Mouse (Mus musculus) forebrain, embryonic 11.5 days (tissue): Measurements from ENCODE around the gene Ccl12. TPM values are rescaled to one million over a fixed set of nuclear protein-coding genes. Genes with fewer than 3 reads are reported as not detected.

Source experiments
- ATAC-seq: fragments of 200-750 bp; cut with Nextera tagmentation; replicated peaks from 2 replicates; pipeline ENCODE4 v1.8.0; 2017; ENCODE audit warnings: moderate TSS enrichment; ENCODE audit not compliant: low FRiP score
- DNase-seq: peaks from one replicate; pipeline ENCODE4 v3.0.0-alpha.2; 2017; ENCODE audit warnings: low spot score
- H3K27ac ChIP-seq: fragments of 300-500 bp; sonication (generic); 2 replicates; pipeline ENCODE4 v1.5.1; 2014; ENCODE audit warnings: low read depth, low read length
- H3K27me3 ChIP-seq: fragments of 300-500 bp; sonication (generic); 2 replicates; pipeline ENCODE4 v1.6.1; 2014; ENCODE audit warnings: mild to moderate bottlenecking, low read length, mixed read lengths; ENCODE audit not compliant: control insufficient read depth, insufficient read depth
- H3K36me3 ChIP-seq: fragments of 300-500 bp; sonication (generic); 2 replicates; pipeline ENCODE4 v1.6.1; 2014; ENCODE audit warnings: mild to moderate bottlenecking, low read length, moderate library complexity, mixed read lengths; ENCODE audit not compliant: control insufficient read depth, insufficient read depth
- H3K4me1 ChIP-seq: fragments of 300-500 bp; sonication (generic); replicated peaks from 2 replicates; pipeline ENCODE4 v1.6.1; 2014; ENCODE audit warnings: low read length, mixed read lengths; ENCODE audit not compliant: control insufficient read depth, insufficient read depth
- H3K4me2 ChIP-seq: fragments of 300-500 bp; sonication (generic); 2 replicates; pipeline ENCODE4 v1.6.1; 2014; ENCODE audit warnings: low read depth, mild to moderate bottlenecking, low read length, moderate library complexity, mixed read lengths; ENCODE audit not compliant: severe bottlenecking
- H3K4me3 ChIP-seq: fragments of 300-500 bp; sonication (generic); 2 replicates; pipeline ENCODE4 v1.5.1; 2014; ENCODE audit warnings: low read depth, low read length
- H3K9ac ChIP-seq: fragments of 300-500 bp; sonication (generic); 2 replicates; pipeline ENCODE4 v1.6.1; 2014; ENCODE audit warnings: low read length
- H3K9me3 ChIP-seq: fragments of 300-500 bp; sonication (generic); 2 replicates; pipeline ENCODE4 v1.6.1; 2016; ENCODE audit warnings: low read length, mixed read lengths; ENCODE audit not compliant: control insufficient read depth
- WGBS: fragments of 180-500 bp; shearing (Covaris S2); extraction: QIAGEN DNeasy Blood & Tissue Kit; methylation state at CpG from one replicate; pipeline ENCODE4 v1.1.7; 2014; 5-methylcytosine and 5-hydroxymethylcytosine counted together
- polyA plus RNA-seq: library from polyadenylated mRNA; unstranded; fragments of >200 nt; fragmentation: Nextera tagmentation; extraction: Ambion mirVana; gene quantifications from 2 replicates; pipeline ENCODE4 v1.2.1, GENCODE M21; 2014

Gene Ccl12
- polyA plus RNA-seq, 1 experiment from 2014 or later: 0.91 TPM

- Histone ChIP-seq H3K4me3 (no peak overlapping the region), H3K9me3 (no peaks in the 10 kb centered on the region), H3K4me1 (no peaks in the 10 kb centered on the region), H3K36me3 (no peaks in the 10 kb centered on the region), H3K4me2 (no peak overlapping the region), H3K27ac (no peak overlapping the region), H3K27me3 (no peaks in the 10 kb centered on the region), H3K9ac (no peak overlapping the region)
- WGBS: 88% methylated on average over 3 of the region's 3 CpGs
- ATAC-seq (no peak), DNase-seq (no peak)
Observed at GRCm38 (mm10) chr11:82073686-82074085, 28.0 kb upstream of the Ccl12 start.

- DNase-seq: no peak
- Histone ChIP-seq H3K9ac (no peak overlapping the region), H3K4me3 (no peak overlapping the region), H3K4me1 (no peaks in the 10 kb centered on the region), H3K4me2 (no peak overlapping the region), H3K9me3 (no peaks in the 10 kb centered on the region), H3K27me3 (no peaks in the 10 kb centered on the region), H3K36me3 (no peaks in the 10 kb centered on the region), H3K27ac (no peak overlapping the region)
- 75% methylated on average over 3 of the region's 3 CpGs for WGBS
- ATAC-seq: no peak
Observed at GRCm38 (mm10) chr11:82077031-82077430, 24.6 kb upstream of the Ccl12 start.

GRCm38 (mm10) chr11:82078136-82078730 lies 23.4 kb upstream of the Ccl12 start:
- H3K36me3 ChIP-seq: no peaks in the 10 kb centered on the region
- H3K27me3 ChIP-seq: no peaks in the 10 kb centered on the region
- no peak overlapping the region for H3K4me3 ChIP-seq
- no peak overlapping the region for H3K4me2 ChIP-seq
- DNase-seq (no peak), ATAC-seq (no peak)
- H3K27ac ChIP-seq: no peak overlapping the region
- H3K4me1 ChIP-seq: no peaks in the 10 kb centered on the region
- H3K9me3 ChIP-seq: no peaks in the 10 kb centered on the region
- no peak overlapping the region for H3K9ac ChIP-seq

DNA sequence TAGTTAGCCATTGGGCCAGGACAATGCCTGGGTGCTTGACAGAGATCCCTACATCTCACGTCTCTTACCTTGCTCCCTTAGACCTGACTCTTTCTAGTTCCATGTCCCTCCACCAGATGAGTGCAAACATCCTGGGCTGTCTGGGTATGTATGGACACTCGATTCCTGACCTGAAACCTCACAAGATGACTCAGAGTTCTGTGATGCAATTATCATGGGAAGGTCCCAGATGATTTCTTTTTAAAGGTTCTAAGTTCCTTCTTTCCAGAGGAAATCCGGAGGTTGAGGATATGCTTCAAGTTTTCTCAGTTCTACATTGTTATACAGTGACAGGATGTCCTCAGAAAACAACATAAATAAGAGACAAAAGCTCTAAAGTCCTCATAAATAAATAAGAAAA lies 20.8 kb upstream of the Ccl12 start:
- 76% methylated on average over 3 of the region's 3 CpGs for WGBS
- Histone ChIP-seq H3K27ac (no peak overlapping the region), H3K4me1 (no peaks in the 10 kb centered on the region), H3K9ac (no peak overlapping the region), H3K4me3 (no peak overlapping the region), H3K36me3 (no peaks in the 10 kb centered on the region), H3K27me3 (no peaks in the 10 kb centered on the region), H3K4me2 (no peak overlapping the region), H3K9me3 (no peaks in the 10 kb centered on the region)
- ATAC-seq (no peak), DNase-seq (no peak)

DNA sequence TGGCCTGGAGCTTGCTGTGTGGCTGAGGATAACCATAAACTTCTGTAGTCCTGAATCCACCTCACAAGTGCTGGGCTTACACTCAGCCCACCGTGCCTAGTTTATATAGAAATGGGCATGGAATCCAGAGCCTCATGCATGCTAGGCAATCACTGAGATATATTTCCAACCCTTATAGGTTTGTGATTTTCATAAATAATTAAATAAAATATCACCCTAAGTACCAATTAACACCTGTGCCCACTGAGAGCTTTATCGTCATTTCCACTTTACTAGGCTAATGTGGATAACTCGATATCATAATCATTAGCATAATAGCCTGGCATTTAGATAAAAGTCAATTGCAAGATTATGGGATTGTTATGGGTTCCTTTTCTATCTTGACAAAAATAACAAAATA lies 17.3 kb upstream of the Ccl12 start:
- no peaks in the 10 kb centered on the region for H3K36me3 ChIP-seq
- H3K9ac ChIP-seq: no peak overlapping the region
- H3K9me3 ChIP-seq: no peaks in the 10 kb centered on the region
- no peak overlapping the region for H3K4me2 ChIP-seq
- no peaks in the 10 kb centered on the region for H3K4me1 ChIP-seq
- WGBS: 85% methylated on average over 3 of the region's 3 CpGs
- no peaks in the 10 kb centered on the region for H3K27me3 ChIP-seq
- H3K4me3 ChIP-seq: no peak overlapping the region
- no peak overlapping the region for H3K27ac ChIP-seq
- ATAC-seq (no peak), DNase-seq (no peak)

DNA sequence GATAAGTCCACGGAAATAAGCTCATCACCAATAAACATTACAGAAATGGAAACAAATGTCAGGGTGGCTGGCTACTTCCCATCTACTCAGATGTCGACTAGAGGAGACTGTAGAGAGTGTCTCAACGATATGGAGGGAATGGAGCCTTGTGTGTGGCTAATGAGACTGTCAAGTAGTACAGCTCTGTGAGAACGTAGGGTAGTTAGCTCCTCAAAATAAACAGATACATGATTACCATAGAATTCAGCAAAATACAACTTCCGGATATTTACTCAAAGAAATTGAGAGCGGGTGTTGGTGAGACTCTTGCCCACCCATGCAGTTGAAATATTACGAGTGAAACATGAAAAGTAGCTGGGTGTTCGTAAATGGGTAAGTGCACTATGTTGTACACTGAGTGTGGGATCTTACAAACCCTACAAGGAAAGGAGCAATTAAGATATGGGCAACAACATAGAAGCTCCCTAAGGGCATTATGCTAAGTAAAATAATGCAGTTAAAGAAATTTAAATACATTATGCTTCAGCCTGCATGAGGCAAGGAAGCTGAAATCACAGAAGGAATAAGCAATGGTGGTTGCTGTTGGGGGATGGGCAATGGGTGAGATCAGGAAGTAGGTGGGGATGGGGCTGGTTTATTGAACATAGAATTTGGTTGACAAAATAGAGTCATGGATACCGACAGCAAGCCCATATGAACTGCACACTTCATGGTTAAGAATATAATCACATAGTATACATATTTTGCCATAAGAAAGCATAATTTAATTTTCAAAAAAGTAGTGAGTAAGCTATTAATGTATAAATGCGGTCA lies 1.9 kb upstream of the Ccl12 start:
- no peaks in the 10 kb centered on the region for H3K9me3 ChIP-seq
- no peaks in the 10 kb centered on the region for H3K27me3 ChIP-seq
- H3K4me3 ChIP-seq: no peak overlapping the region
- DNase-seq: no peak
- 87% methylated on average over 10 of the region's 10 CpGs for WGBS
- H3K36me3 ChIP-seq: no peaks in the 10 kb centered on the region
- no peak overlapping the region for H3K9ac ChIP-seq
- no peak overlapping the region for H3K4me2 ChIP-seq
- H3K27ac ChIP-seq: no peak overlapping the region
- no peaks in the 10 kb centered on the region for H3K4me1 ChIP-seq
- no peak for ATAC-seq

GRCm38 (mm10) chr11:82101087-82101486 lies 558 bp upstream of the Ccl12 start:
- ATAC-seq (no peak), DNase-seq (no peak)
- no peaks in the 10 kb centered on the region for H3K9me3 ChIP-seq
- no peak overlapping the region for H3K4me3 ChIP-seq
- H3K27ac ChIP-seq: no peak overlapping the region
- no peaks in the 10 kb centered on the region for H3K27me3 ChIP-seq
- no peaks in the 10 kb centered on the region for H3K36me3 ChIP-seq
- no peak overlapping the region for H3K4me2 ChIP-seq
- WGBS: 83% methylated on average over 4 of the region's 4 CpGs
- no peaks in the 10 kb centered on the region for H3K4me1 ChIP-seq
- H3K9ac ChIP-seq: no peak overlapping the region

DNA sequence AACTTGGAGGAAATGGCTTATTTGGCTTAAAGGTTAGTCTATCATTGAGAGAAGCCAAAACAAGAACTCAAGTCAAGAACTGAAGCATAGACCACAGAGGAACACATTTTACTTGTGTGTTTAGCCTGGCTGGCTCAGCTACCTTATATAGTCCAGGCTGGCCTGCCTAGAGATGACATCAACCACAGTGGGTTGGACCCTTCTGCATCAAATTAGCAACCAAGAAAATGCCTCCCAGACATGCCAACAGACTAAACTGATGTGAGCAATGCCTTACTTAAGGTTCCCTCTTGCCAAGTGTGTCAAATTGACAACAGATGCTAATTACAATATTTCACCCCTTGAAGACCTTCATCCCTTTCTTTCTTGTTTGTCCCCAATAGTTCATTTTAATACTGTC lies 8.0 kb downstream of the Ccl12 start:
- no peak overlapping the region for H3K4me2 ChIP-seq
- no peaks in the 10 kb centered on the region for H3K27me3 ChIP-seq
- H3K9me3 ChIP-seq: no peaks in the 10 kb centered on the region
- H3K9ac ChIP-seq: no peak overlapping the region
- H3K36me3 ChIP-seq: no peaks in the 10 kb centered on the region
- no peak for ATAC-seq
- DNase-seq: no peak
- no peaks in the 10 kb centered on the region for H3K4me1 ChIP-seq
- H3K4me3 ChIP-seq: no peak overlapping the region
- no peak overlapping the region for H3K27ac ChIP-seq
